Mouse (Mus musculus): ENCODE results near the gene Atp6v0a1. TPM values are rescaled to one million over a fixed set of nuclear protein-coding genes. Genes with fewer than 3 reads are reported as not detected.

Gene Atp6v0a1
- polyA plus RNA-seq, 1 experiment from 2014 or later: 331 TPM

DNA sequence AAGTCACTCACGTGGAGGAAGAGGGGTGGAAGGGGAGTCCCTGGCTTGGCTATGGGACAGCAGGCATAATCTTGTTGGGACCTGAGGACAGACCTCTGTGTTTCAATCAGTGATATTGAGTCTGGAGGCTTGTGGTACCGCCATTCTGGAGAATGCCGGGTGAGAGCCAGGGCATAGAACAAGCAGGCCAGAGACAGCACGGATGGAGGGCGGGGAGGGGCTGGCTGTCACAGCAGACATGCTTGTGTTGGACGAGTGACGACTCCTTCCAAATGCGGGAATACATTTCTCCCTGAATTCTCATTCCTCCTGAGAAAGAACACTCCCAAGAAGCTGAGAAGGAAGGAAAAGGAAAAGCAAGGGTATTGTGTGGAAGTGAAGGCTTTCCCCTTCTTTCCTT is 42.4 kb downstream of the Atp6v0a1 start:
- 92% methylated on average over 7 of the region's 8 CpGs for WGBS (ENCODE audit: missing documents)
- H3K79me2 ChIP-seq (ENCODE audit: inconsistent target): no peaks in the 10 kb centered on the region
- H3K36me3 ChIP-seq (ENCODE audit: inconsistent target): peaks cover 99% of the 10 kb centered on the region
- H3K27ac ChIP-seq: no peak overlapping the region
- no peak overlapping the region for H3K4me3 ChIP-seq (ENCODE audit: inconsistent target)

DNA sequence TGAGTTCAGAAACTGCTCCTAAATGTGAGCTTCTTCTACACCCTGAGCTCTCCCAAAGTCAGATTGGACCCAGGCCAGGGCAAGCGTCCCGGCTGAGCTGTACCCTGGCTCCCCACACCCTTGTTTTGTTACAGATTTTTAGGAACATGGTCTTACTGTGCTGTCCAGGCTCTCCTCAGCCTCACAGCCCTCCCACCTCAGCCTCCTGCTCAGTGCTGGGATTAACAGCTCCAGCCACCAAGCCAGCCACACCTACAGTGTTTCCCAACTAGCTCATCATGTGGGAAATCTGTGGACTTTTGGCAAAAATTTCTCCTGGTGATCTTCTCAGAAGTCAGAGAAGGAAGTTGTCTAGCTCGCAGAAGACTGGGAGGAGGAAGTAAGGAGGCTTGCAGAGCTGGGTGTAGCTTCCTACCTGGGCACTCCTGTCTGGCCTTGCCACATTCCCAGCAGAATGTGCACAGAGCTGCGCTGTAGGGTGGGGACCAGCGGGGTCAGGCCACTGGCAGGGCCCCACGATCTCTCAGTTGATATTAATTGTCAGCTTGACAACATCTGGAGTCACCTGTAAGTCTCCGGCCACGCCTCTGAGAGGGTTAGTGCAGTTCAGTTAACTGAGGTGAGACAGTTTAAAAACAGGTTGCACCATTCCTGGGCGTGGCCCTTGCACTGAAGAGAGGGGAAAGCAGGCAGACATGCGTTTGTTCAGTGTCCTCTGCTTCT is 43.7 kb downstream of the Atp6v0a1 start:
- 51% methylated on average over 9 of the region's 10 CpGs for WGBS (ENCODE audit: missing documents)
- H3K4me3 ChIP-seq (ENCODE audit: inconsistent target): no peak overlapping the region
- no peak overlapping the region for H3K27ac ChIP-seq
- H3K36me3 ChIP-seq (ENCODE audit: inconsistent target): peaks cover 99% of the 10 kb centered on the region
- H3K79me2 ChIP-seq (ENCODE audit: inconsistent target): no peaks in the 10 kb centered on the region

DNA sequence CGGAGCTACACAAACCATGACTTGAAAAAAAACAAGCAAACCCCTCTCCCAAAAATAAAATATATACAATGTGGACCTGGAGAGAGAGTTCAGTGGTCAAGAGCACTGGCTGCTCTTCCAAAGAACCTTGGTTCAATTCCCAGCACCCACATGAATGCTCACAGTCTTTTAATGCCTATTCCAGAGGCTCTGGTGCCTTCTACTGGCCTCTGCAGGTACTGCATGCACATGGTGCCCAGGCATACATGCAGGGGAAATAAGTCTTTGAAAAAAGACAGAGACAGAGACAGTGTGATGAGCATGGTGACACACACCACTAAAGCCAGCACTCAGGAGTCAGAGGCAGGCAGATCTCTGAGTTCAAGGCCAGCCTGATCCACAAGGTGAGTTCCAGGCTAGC is 44.7 kb downstream of the Atp6v0a1 start:
- Histone ChIP-seq H3K36me3 (ENCODE audit: inconsistent target) (peaks cover 99% of the 10 kb centered on the region), H3K79me2 (ENCODE audit: inconsistent target) (no peaks in the 10 kb centered on the region; the same call in 1 of the 2 replicates), H3K27ac (no peak overlapping the region), H3K4me3 (ENCODE audit: inconsistent target) (no peak overlapping the region)
- WGBS (ENCODE audit: missing documents): 100% methylated on average over 1 of the region's 1 CpGs

DNA sequence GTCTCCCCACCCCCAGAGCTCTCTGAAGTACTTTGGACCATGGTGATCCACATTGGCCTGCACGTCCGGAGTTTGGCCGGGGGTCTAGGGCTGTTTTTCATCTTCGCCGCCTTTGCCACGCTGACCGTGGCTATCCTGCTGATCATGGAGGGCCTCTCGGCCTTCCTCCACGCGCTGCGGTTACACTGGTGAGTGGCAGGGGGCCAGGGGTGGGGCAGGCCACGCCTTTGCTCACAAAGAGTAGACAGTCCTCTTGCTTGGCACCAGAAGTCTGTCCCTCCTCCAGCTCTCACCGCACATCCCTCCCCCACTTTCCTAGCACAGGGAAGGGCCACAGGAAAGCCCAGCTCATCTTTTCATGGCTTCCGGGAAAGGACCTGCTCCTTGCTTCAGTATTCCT is 46.2 kb downstream of the Atp6v0a1 start:
- 96% methylated on average over 14 of the region's 14 CpGs for WGBS (ENCODE audit: missing documents)

DNA sequence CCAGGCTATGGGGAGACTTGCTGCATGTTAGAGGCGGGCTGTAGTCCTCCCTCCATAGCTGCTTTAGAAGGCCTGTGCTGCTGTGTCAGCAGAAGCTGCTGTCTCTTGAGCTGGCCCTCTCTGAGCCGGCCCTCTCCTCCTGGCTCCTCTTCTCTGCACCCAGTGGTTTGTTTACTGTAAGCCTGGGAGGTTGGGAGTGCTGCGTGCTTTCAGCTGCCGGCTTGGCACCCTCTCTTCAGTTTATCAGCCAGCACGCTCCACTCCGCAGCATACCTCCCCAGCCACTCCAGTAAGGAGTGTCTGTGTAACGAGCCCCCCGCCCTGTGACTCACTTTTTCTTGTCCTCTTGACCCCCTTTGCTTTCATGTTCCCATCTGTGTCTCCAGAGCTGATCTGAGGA is 47.6 kb downstream of the Atp6v0a1 start:
- Histone ChIP-seq H3K27ac (no peak overlapping the region), H3K36me3 (ENCODE audit: inconsistent target) (peaks cover 79% of the 10 kb centered on the region), H3K79me2 (ENCODE audit: inconsistent target) (no peaks in the 10 kb centered on the region; the same call in 1 of the 2 replicates), H3K4me3 (ENCODE audit: inconsistent target) (no peak overlapping the region)
- WGBS (ENCODE audit: missing documents): 94% methylated on average over 8 of the region's 8 CpGs

More for the DNA sequence above, 46.2 kb downstream of the Atp6v0a1 start:
- no peaks in the 10 kb centered on the region; the same call in 1 of the 2 replicates for H3K79me2 ChIP-seq (ENCODE audit: inconsistent target)
- peaks cover 91% of the 10 kb centered on the region for H3K36me3 ChIP-seq (ENCODE audit: inconsistent target)
- H3K4me3 ChIP-seq (ENCODE audit: inconsistent target): no peak overlapping the region
- H3K27ac ChIP-seq: no peak overlapping the region

DNA sequence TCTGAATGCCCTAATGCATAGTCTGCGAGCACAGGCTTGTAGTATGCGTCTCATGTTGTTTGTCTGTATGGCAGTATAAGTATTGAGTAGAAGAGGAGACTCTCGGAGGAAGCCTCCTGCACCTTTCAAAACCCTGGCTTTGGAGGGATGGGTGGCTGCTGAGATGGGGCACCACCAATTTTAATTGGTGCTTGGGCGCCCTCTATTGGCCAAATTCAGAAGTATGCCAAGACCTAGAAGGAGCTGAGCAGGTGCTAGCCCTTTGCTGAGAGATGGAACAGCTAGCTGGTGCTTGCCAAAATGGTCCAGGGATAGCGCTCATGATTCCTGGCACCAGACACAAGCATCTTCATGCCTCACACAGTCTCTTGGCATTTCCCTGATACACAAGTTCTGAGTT is 48.6 kb downstream of the Atp6v0a1 start:
- H3K79me2 ChIP-seq (ENCODE audit: inconsistent target): no peaks in the 10 kb centered on the region; the same call in 1 of the 2 replicates
- H3K4me3 ChIP-seq (ENCODE audit: inconsistent target): no peak overlapping the region
- H3K36me3 ChIP-seq (ENCODE audit: inconsistent target): peaks cover 76% of the 10 kb centered on the region
- WGBS (ENCODE audit: missing documents): 38% methylated on average over 5 of the region's 5 CpGs
- H3K27ac ChIP-seq: no peak overlapping the region

DNA sequence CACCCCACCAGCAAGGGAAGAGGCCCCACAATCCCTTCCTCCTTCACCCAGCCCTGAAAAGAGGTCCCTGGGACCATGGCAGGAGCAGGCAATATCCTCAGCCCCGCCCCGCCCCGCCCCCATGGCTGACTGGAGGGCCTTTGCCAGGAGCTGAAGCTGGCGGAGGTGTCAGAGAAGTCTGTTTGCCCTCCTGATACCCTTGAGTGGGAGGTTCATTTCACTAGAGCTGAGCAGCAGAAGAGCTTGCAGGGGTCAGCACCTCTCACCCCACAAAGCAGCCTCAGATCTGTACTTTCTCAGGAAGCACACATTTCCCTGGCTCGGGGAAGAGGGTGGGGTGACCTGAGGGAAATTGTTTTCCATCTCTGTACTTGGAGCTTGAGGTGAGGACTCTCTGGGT is 49.5 kb downstream of the Atp6v0a1 start:
- no peak overlapping the region for H3K27ac ChIP-seq
- no peaks in the 10 kb centered on the region; the same call in 1 of the 2 replicates for H3K79me2 ChIP-seq (ENCODE audit: inconsistent target)
- no peak overlapping the region for H3K4me3 ChIP-seq (ENCODE audit: inconsistent target)
- 80% methylated on average over 5 of the region's 5 CpGs for WGBS (ENCODE audit: missing documents)
- peaks cover 68% of the 10 kb centered on the region for H3K36me3 ChIP-seq (ENCODE audit: inconsistent target)

DNA sequence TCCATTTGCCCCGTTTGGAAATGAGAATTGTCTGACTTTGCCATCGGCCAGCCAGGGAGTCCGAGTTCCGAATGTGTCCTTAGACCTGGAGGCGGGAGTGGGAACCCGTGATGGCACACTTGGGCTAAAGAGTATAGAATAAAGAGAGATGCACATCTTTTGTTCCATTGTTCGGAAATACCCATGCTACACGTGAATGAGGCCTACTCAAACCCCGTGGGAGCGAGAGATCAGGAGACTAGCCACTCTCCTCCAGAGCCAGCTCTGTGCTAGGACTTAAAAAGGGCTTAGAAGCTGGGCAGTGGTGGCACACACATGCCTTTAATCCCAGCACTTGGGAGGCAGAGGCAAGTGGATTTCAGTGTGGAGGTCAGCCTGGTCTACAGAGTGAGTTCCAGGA is 50.2 kb downstream of the Atp6v0a1 start:
- H3K4me3 ChIP-seq (ENCODE audit: inconsistent target): no peak overlapping the region
- no peak overlapping the region for H3K27ac ChIP-seq
- no peaks in the 10 kb centered on the region; the same call in 1 of the 2 replicates for H3K79me2 ChIP-seq (ENCODE audit: inconsistent target)
- 91% methylated on average over 10 of the region's 10 CpGs for WGBS (ENCODE audit: missing documents)
- H3K36me3 ChIP-seq (ENCODE audit: inconsistent target): peaks cover 60% of the 10 kb centered on the region

DNA sequence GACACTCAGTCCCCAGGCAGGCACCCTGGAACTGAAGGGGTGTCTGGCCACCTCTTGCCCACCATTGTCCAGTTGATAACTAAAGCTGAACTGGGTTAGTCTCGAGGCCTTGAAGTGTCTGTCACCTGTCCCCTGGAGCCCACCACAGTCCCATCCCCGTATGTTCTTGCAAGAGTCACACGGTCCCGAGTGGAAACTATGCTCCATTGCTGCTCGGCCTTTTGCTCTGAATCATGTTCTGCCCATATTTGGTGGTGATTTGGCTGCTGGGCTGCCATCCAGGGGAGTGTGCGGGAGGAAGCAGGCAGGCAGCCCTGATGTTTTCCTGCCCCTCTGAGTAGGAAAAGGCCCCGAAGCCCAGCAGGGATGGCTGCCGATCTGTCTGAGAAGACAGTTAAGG is 50.9 kb downstream of the Atp6v0a1 start:
- Histone ChIP-seq H3K79me2 (ENCODE audit: inconsistent target) (no peaks in the 10 kb centered on the region; the same call in 1 of the 2 replicates), H3K36me3 (ENCODE audit: inconsistent target) (peaks cover 54% of the 10 kb centered on the region), H3K27ac (no peak overlapping the region), H3K4me3 (ENCODE audit: inconsistent target) (no peak overlapping the region)
- WGBS (ENCODE audit: missing documents): 53% methylated on average over 8 of the region's 8 CpGs

DNA sequence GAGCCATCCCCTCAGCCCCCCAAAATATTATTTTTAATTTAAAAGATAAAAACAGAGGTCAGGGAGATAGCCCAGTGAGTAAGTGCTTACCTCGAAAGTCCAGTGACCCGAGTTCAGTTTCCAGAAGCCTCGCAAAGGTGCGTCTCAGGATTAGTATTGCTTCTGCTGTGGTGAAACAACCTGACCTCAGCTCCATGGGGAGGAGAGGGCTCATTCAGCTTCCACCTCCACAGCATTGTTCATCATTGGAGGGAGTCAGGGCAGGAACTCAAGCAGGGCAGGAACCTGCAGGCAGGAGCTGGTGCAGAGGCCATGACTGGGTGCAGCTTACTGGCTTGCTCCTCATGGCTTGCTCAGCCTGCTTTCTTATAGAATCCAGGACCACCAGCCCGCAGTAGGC is 51.8 kb downstream of the Atp6v0a1 start:
- 98% methylated on average over 5 of the region's 5 CpGs for WGBS (ENCODE audit: missing documents)
- Histone ChIP-seq H3K27ac (no peak overlapping the region), H3K79me2 (ENCODE audit: inconsistent target) (no peaks in the 10 kb centered on the region; the same call in 1 of the 2 replicates), H3K4me3 (ENCODE audit: inconsistent target) (no peak overlapping the region), H3K36me3 (ENCODE audit: inconsistent target) (peaks cover 45% of the 10 kb centered on the region)

DNA sequence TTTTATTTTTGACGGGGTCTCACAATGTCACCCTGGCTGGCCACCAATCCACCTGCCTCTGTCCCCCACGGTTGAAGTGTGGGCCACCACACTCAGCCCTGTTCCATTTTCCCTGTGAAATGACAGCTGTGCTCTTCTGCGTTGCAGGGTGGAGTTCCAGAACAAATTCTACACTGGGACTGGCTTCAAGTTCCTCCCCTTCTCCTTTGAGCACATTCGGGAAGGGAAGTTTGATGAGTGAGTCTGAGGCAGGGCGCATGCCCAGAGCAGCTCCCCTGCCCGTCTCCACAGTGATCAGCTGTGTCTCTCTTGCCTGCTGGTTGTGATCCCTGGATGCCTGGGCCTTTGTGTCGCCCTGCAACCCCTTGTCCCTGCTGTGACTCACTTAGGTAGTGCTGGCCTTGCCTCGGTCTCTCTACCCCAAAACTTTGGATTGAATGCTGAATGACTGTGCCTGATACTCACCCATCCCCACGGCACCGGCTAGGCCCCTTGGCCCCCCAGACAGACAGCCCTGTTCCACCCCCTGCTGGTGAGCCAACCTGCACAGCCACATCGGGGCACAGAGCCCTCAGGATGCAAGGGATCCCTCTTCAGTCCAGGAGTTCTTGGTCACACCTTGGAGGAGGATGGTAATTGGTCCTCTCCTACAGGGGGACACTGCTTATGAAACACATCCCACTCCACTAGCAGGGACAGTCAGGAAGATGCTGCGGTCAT is 53.1 kb downstream of the Atp6v0a1 start:
- no peaks in the 10 kb centered on the region; the same call in 1 of the 2 replicates for H3K79me2 ChIP-seq (ENCODE audit: inconsistent target)
- WGBS (ENCODE audit: missing documents): 42% methylated on average over 12 of the region's 12 CpGs
- peak overlapping the region; percentile 21; the same call in 1 of the 2 replicates for H3K27ac ChIP-seq
- peaks cover 32% of the 10 kb centered on the region for H3K36me3 ChIP-seq (ENCODE audit: inconsistent target)
- H3K4me3 ChIP-seq (ENCODE audit: inconsistent target): no peak overlapping the region

DNA sequence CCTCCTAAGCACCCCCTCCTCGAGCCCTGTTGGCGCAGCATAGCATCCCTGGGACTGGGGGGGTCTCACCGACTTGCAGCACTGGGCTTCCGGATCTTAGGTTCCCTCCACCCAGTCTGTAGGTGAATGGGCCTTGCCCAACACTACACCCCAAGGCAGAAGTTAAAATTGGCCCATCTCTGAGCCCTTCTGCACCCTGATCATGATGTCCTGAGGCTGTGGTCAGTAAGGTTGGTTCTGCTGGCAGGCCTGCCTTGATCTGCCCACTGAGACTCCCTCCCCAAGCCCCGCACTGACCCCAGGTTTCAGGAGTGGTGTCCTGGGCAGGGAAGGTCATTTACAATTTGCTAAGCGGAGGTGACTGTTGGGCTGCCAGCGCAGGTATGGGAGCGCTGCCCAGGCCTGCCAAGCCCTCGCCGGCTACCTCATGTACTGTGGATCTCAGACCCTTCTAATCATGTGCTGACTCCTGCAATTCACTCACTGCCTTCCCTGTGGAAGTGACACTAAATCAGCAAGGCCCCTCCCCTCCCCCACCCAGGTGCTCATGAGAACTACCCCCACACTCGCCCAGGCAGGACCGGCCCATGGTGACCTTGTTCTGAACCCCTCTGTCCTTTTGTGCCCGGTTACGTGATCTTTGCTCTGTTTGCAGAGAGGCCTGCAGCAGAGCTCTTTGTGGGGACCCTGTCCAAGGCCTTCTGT is 53.9 kb downstream of the Atp6v0a1 start:
- Histone ChIP-seq H3K27ac (peak overlapping the region; percentile 71), H3K4me3 (ENCODE audit: inconsistent target) (no peak overlapping the region)

DNA sequence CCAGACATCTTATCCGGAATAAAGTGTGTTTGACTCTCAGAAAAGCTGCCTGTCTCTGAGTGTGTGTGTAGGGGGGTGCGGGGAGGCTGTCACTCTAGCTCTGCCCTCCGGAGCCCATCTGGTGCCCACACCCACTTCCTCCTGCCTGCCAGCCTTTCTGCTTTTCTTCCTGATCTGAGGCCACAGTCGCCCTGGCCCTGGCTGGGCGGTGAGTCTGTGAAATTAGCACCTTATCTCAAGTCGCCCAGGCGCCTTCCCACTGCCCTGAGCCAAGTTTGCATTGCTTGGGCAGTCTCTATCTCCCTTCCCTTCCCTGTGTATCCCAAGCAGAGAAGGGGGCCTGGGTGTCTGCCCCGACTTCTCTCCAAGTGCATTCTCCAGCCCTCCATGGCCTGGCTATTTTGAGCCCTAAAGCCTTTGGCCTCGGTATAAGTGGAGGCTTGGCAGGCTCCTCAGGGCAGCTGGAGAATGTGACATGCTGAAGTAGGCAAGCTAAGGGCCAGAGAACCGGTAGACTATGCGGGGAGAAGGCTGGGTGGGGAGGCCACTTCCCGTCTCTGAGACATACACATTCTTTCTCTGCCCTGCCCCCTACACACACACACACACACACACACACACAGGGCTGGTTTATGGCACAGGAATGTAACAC is 54.5 kb downstream of the Atp6v0a1 start:
- Histone ChIP-seq H3K27ac (peak overlapping the region; percentile 71), H3K4me3 (ENCODE audit: inconsistent target) (no peak overlapping the region), H3K79me2 (ENCODE audit: inconsistent target) (no peaks in the 10 kb centered on the region), H3K36me3 (ENCODE audit: inconsistent target) (peaks cover 18% of the 10 kb centered on the region; the same call in 1 of the 2 replicates)
- WGBS (ENCODE audit: missing documents): 10% methylated on average over 12 of the region's 12 CpGs

More for the DNA sequence above, 53.9 kb downstream of the Atp6v0a1 start:
- Histone ChIP-seq H3K79me2 (ENCODE audit: inconsistent target) (no peaks in the 10 kb centered on the region; the same call in 1 of the 2 replicates), H3K36me3 (ENCODE audit: inconsistent target) (peaks cover 25% of the 10 kb centered on the region; the same call in 1 of the 2 replicates)
- WGBS (ENCODE audit: missing documents): 56% methylated on average over 13 of the region's 14 CpGs

DNA sequence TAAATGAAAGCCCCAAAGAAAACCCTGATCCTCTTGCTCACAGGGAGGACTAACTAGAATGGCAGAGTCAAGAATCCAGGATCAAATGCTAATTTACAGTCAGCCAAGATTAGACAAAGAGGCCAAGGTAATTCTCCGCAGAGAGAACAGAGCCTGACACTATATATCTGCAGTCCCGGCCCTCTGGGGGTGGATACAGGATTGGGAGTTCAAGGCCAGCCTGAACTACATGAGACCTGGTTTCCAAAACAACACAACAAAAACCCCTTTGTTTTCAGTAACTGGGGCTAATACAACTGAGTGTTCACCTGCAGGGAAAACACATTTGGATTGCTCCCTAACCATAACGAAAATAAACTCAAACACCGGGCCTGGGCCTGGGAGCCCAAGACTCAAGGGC is 55.2 kb downstream of the Atp6v0a1 start:
- no peak overlapping the region for H3K4me3 ChIP-seq (ENCODE audit: inconsistent target)
- no peak overlapping the region for H3K27ac ChIP-seq
- H3K36me3 ChIP-seq (ENCODE audit: inconsistent target): peaks cover 17% of the 10 kb centered on the region; the same call in 1 of the 2 replicates
- no peaks in the 10 kb centered on the region for H3K79me2 ChIP-seq (ENCODE audit: inconsistent target)
- 89% methylated on average over 4 of the region's 4 CpGs for WGBS (ENCODE audit: missing documents)

All from macrophage (primary cell).